Mouse (Mus musculus): ENCODE data around the gene Mtmr10. TPM values are rescaled to one million over a fixed set of nuclear protein-coding genes. Genes with fewer than 3 reads are reported as not detected.

Gene Mtmr10
- 3.9 and 4.1 TPM in 2 replicates for polyA plus RNA-seq (2012; rRNA removed)

- H3K36me3 ChIP-seq (ENCODE audit: control insufficient read depth, insufficient read depth, low read length): no peaks in the 10 kb centered on the region
- H3K4me1 ChIP-seq (ENCODE audit: control insufficient read depth, insufficient read depth, low read length): peaks cover 2% of the 10 kb centered on the region; the same call in 1 of the 2 replicates
- H3K27ac ChIP-seq (ENCODE audit: control insufficient read depth, insufficient read depth, low read depth, low read length): peak within 1 kb of the TSS; percentile 78
- peak within 1 kb of the TSS; percentile 96 for H3K4me3 ChIP-seq (ENCODE audit: control insufficient read depth, low read depth, low read length)
- H3K27me3 ChIP-seq (ENCODE audit: control insufficient read depth, insufficient read depth, low read length): no peaks in the 10 kb centered on the region
- no peak for TF ChIP-seq CTCF (IDR thresholded peaks at IDR 0.05; ENCODE audit: control insufficient read depth, insufficient read depth, insufficient replicate concordance, low read depth, low read length)
- TF ChIP-seq POLR2A (IDR thresholded peaks at IDR 0.05; ENCODE audit: control insufficient read depth, low read depth, low read length): peak; percentile 56
Measured at GRCm38 (mm10) chr7:64287414-64288091, at the start of gene Mtmr10. Mtmr10 (plus strand) TSS chr7:64287653.

DNA sequence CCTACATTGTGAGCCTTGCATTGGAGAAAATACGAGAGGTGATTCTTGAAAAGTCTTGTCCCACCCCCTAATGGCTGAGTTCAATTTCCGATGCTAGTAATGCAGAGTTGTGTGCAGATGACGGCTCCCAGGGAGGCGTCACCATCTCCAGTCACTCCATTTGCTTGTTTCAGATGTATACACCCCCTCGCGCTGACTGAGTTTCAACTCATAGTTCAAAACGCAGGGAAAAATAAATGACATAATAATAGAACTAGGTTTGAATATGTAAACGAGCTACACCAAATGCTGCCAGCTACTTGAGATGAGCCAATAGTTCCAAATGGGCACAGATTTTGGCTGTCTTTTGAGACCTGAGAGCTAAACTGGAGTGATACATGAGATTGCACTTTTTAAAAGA is 49.7 kb upstream of the Mtmr10 start:
- H3K4me1 ChIP-seq (ENCODE audit: control insufficient read depth, insufficient read depth, low read length): no peaks in the 10 kb centered on the region
- no peak overlapping the region for H3K27ac ChIP-seq (ENCODE audit: control insufficient read depth, insufficient read depth, low read depth, low read length)
- no peaks in the 10 kb centered on the region for H3K36me3 ChIP-seq (ENCODE audit: control insufficient read depth, insufficient read depth, low read length)
- no peak for TF ChIP-seq CTCF (IDR thresholded peaks at IDR 0.05; ENCODE audit: control insufficient read depth, insufficient read depth, insufficient replicate concordance, low read depth, low read length)
- no peak for TF ChIP-seq POLR2A (IDR thresholded peaks at IDR 0.05; ENCODE audit: control insufficient read depth, low read depth, low read length)
- no peaks in the 10 kb centered on the region for H3K27me3 ChIP-seq (ENCODE audit: control insufficient read depth, insufficient read depth, low read length)
- H3K4me3 ChIP-seq (ENCODE audit: control insufficient read depth, low read depth, low read length): no peak overlapping the region

DNA sequence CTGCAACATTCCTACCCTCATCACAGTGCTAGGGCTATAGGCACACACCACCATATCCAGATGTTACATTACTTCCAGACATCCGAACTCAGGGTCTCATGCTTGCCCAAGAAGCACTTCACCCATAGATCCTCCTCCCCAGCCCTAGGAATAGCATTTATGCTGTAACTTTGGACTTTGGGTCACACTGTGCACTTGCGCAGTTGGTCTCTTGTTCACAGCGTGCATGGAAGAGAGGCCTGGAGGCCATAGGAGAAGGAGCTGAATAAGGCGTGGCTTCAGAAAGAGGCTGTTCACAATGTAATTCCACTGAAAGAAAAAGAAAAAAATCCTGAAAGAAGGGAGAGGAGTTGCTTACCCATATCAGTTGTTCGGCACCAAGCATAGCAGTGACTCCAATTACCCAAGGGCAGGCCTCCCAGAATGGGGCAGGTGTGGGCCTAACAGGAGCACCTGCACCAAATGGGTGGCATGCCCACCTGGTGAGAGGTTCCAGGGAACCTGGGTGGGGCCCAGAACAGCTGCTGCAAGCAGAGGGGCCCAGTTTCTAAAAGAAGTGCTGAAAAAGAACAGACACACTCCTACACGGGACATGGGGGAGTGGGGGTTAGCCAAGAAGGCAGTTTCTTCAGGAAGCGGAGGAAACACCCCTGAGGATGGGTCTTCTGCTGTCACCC is 48.9 kb upstream of the Mtmr10 start:
- TF ChIP-seq POLR2A (IDR thresholded peaks at IDR 0.05; ENCODE audit: control insufficient read depth, low read depth, low read length) (no peak), CTCF (IDR thresholded peaks at IDR 0.05; ENCODE audit: control insufficient read depth, insufficient read depth, insufficient replicate concordance, low read depth, low read length) (no peak)
- no peaks in the 10 kb centered on the region for H3K36me3 ChIP-seq (ENCODE audit: control insufficient read depth, insufficient read depth, low read length)
- H3K4me3 ChIP-seq (ENCODE audit: control insufficient read depth, low read depth, low read length): no peak overlapping the region
- H3K27ac ChIP-seq (ENCODE audit: control insufficient read depth, insufficient read depth, low read depth, low read length): no peak overlapping the region
- no peaks in the 10 kb centered on the region for H3K4me1 ChIP-seq (ENCODE audit: control insufficient read depth, insufficient read depth, low read length)
- no peaks in the 10 kb centered on the region for H3K27me3 ChIP-seq (ENCODE audit: control insufficient read depth, insufficient read depth, low read length)

GRCm38 (mm10) chr7:64239138-64239805 is 48.2 kb upstream of the Mtmr10 start:
- TF ChIP-seq POLR2A (IDR thresholded peaks at IDR 0.05; ENCODE audit: control insufficient read depth, low read depth, low read length) (no peak), CTCF (IDR thresholded peaks at IDR 0.05; ENCODE audit: control insufficient read depth, insufficient read depth, insufficient replicate concordance, low read depth, low read length) (no peak)
- H3K27ac ChIP-seq (ENCODE audit: control insufficient read depth, insufficient read depth, low read depth, low read length): no peak overlapping the region
- no peak overlapping the region for H3K4me3 ChIP-seq (ENCODE audit: control insufficient read depth, low read depth, low read length)
- no peaks in the 10 kb centered on the region for H3K36me3 ChIP-seq (ENCODE audit: control insufficient read depth, insufficient read depth, low read length)
- no peaks in the 10 kb centered on the region for H3K4me1 ChIP-seq (ENCODE audit: control insufficient read depth, insufficient read depth, low read length)
- no peaks in the 10 kb centered on the region for H3K27me3 ChIP-seq (ENCODE audit: control insufficient read depth, insufficient read depth, low read length)

- no peak overlapping the region for H3K27ac ChIP-seq (ENCODE audit: control insufficient read depth, insufficient read depth, low read depth, low read length)
- TF ChIP-seq POLR2A (IDR thresholded peaks at IDR 0.05; ENCODE audit: control insufficient read depth, low read depth, low read length): no peak
- TF ChIP-seq CTCF (IDR thresholded peaks at IDR 0.05; ENCODE audit: control insufficient read depth, insufficient read depth, insufficient replicate concordance, low read depth, low read length): no peak
- no peaks in the 10 kb centered on the region for H3K36me3 ChIP-seq (ENCODE audit: control insufficient read depth, insufficient read depth, low read length)
Measured at GRCm38 (mm10) chr7:64239806-64240315, 47.6 kb upstream of the Mtmr10 start.

DNA sequence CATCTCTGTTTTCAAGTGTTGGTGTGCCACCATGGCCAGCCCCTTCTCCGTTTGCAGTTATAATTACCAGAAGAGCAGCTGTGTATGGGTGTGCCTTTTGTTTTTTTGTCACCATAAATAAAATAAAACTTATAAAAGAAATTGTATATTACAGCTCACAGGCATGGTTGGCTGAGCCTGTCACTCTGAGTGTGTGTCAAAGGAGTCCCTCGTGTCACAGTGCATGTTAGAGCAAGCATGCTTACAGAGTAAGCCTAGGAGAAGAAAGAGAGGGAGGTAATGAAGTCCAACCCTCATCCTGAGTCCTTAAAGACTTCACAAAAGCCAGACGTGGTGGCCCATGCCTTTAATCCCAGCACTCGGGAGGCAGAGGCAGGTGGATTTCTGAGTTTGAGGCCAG is 45.0 kb upstream of the Mtmr10 start:
- Histone ChIP-seq H3K4me3 (ENCODE audit: control insufficient read depth, low read depth, low read length) (no peak overlapping the region), H3K4me1 (ENCODE audit: control insufficient read depth, insufficient read depth, low read length) (no peaks in the 10 kb centered on the region), H3K36me3 (ENCODE audit: control insufficient read depth, insufficient read depth, low read length) (no peaks in the 10 kb centered on the region), H3K27ac (ENCODE audit: control insufficient read depth, insufficient read depth, low read depth, low read length) (no peak overlapping the region), H3K27me3 (ENCODE audit: control insufficient read depth, insufficient read depth, low read length) (no peaks in the 10 kb centered on the region)
- TF ChIP-seq POLR2A (IDR thresholded peaks at IDR 0.05; ENCODE audit: control insufficient read depth, low read depth, low read length) (no peak), CTCF (IDR thresholded peaks at IDR 0.05; ENCODE audit: control insufficient read depth, insufficient read depth, insufficient replicate concordance, low read depth, low read length) (no peak)

More at GRCm38 (mm10) chr7:64239806-64240315, 47.6 kb upstream of the Mtmr10 start:
- Histone ChIP-seq H3K4me3 (ENCODE audit: control insufficient read depth, low read depth, low read length) (no peak overlapping the region), H3K4me1 (ENCODE audit: control insufficient read depth, insufficient read depth, low read length) (no peaks in the 10 kb centered on the region), H3K27me3 (ENCODE audit: control insufficient read depth, insufficient read depth, low read length) (no peaks in the 10 kb centered on the region)

- no peak overlapping the region for H3K4me3 ChIP-seq (ENCODE audit: control insufficient read depth, low read depth, low read length)
- TF ChIP-seq POLR2A (IDR thresholded peaks at IDR 0.05; ENCODE audit: control insufficient read depth, low read depth, low read length): no peak
- TF ChIP-seq CTCF (IDR thresholded peaks at IDR 0.05; ENCODE audit: control insufficient read depth, insufficient read depth, insufficient replicate concordance, low read depth, low read length): no peak
- H3K27ac ChIP-seq (ENCODE audit: control insufficient read depth, insufficient read depth, low read depth, low read length): no peak overlapping the region
Measured at GRCm38 (mm10) chr7:64244371-64244770, 43.1 kb upstream of the Mtmr10 start.

More at GRCm38 (mm10) chr7:64244371-64244770, 43.1 kb upstream of the Mtmr10 start:
- H3K36me3 ChIP-seq (ENCODE audit: control insufficient read depth, insufficient read depth, low read length): no peaks in the 10 kb centered on the region
- H3K4me1 ChIP-seq (ENCODE audit: control insufficient read depth, insufficient read depth, low read length): no peaks in the 10 kb centered on the region
- H3K27me3 ChIP-seq (ENCODE audit: control insufficient read depth, insufficient read depth, low read length): no peaks in the 10 kb centered on the region
